Mouse (Mus musculus) cerebellum, postnatal 4 days (tissue): ENCODE measurements around the gene Satb1.

Experiments
- DNase-seq, 2 experiments: peaks; one replicate each; pipeline ENCODE4 v3.0.0; 2022; ENCODE audit warnings: low spot score in 2 of 2, mixed read lengths in 1 of 2

Gene Satb1

GRCm38 (mm10) chr17:51826461-51826860 lies 6.6 kb downstream of the Satb1 start:
- DNase-seq, result no peak

DNA sequence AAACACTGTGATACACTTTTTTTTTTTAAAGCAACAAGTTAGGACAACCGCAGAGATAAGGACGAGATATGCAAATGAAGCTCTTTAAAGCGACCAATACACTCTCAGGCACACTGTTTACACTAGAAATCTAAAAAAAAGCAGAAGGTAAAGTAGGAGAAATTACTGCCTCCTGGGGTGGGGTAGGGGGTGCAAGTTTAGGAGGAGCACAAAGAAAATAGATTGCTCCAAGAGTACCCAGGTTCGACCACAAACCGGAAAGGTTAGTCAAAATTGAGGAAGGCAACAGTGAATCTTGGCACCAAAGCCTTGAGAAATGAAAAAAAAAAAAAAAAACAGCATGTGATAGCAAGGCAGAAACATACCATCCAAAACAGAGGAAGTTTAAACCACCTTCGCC lies 18.8 kb downstream of the Satb1 start:
- no peak for DNase-seq

- no peak for DNase-seq
These were observed 19.3 kb downstream of the Satb1 start for GRCm38 (mm10) chr17:51813784-51814120.

DNA sequence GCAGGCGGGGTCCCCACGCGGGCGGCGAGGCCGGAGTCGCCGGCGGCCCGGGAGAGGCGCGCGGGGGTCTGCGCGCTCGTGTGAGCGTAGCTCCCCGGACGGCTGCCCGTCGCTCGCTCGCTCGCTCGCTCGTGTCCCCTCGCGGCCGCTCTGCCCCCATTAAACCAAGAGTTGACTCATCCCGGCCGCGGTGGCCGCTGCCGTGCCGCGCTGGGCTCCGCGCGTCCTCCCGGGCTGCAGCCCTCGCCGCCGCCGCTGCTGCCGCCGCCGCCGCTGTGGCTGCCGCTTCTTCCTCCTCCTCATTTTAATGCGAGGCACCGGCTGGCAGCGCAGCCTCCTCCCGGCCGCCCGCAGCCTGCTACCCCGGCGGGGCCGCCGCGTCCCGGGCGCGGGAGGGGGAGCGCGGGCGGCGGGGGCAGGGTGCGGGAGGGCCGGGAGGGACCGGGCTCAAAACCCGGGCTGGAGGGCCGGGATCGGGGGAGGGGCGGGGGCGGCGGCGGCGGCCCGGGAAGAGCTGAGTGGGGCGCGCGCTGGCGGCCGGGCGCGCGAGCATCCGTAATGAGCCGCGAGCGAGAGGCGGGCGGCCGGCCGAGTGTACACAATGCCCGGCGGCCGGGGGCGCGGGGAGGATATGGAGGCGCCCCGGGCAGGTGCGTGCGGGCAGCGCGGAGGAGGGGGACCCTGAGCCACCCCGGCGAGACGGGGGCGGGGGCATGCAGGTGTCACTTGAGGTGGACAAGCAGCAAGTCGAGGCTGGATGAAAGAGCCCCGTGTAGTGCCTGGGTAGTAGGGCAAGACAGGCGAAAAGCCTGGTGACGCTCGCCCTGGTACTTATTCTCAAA lies 19.9 kb downstream of the Satb1 start:
- peak in 1 of 2 experiments; percentile 68 for DNase-seq

DNA sequence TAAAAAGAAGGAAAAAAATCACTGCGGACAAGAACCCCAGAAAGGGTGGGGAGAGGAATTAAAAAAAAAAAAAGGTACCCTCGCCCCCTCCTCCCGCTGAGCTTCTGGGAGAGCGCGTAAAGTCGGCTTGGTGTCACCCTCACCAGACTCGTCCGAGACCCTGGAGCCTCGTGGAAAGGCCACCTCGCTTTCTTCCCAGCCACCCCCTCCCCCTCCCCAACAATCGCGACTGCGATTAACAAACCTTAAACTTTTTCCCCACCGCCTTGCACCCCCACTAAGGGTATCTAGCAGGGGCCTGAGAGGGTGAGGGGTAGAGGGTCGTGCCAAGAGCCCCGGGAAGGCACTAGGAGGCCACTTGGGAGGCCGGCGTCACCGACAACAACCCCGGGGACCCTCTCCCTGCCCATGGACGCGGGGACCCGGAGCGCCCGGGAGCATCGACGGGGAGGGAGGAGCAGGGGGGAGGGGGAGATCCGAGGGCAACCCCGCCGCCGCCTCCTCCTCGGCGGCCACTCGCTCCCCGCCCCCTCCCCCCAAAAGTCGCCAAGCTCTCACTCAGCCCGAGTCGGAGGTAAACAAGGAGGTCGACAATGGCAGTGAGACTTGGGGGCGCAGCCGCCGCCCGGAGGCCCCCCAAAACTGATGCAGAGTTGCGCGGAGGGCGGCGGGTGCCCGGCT lies 20.7 kb downstream of the Satb1 start:
- peak in 1 of 2 experiments; percentile 63 for DNase-seq

GRCm38 (mm10) chr17:51811911-51812260 lies 21.2 kb downstream of the Satb1 start:
- no peak for DNase-seq

DNA sequence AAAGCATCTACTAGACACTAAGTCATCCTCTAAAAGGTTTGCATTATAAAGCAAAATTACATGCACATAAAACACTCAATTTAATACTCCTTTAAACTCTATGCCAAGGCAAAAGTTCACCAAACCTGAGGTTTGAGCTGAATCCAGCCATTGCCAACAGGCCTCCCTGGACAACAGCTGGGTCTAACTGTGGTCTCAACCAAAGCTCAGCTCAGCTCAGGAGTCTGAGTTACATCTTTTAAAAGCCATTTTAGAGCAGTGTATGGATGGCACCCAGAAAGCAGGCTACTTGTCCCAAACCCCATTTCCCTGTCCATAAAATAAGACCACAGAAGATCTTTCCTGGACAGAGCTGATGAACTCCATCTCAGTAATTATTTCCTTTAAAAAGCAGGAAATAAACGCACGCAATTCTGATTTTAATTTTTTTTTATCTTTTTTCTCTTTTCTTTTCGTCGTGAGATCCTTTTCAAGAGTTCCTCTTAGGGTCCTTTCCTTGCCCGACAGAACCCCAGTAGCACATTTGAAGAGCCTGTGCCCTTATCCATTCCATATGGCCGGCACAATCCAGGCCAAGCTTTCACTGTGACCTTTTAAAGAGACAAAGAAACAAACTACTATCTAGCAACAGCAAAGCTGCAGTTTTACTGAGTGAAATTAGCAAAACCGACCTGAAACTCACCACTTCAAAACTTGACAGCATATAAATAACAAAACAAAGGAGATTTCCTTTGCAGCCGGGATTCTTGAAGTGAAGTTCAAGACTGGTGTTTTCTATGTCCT lies 21.8 kb downstream of the Satb1 start:
- DNase-seq, result peak in 1 of 2 experiments; percentile 38

DNA sequence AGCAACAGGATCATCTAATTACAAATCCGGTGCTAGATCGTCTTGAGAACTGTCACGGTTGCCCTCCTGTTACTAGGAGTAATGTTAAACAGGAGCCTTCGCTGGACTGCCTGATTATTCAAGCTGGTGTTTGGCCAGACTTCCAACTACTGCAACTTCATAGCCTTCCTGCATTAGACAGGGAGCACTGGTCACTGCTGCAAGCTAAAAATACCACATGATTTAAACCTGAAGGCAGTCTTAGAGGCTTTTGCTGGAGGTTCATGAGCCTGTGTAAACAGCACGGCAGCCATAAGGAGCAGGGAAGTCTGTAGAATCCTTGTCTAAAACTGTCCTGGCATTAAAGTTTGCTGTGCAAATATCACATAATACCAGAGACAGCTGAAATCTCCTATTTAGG lies 25.7 kb downstream of the Satb1 start:
- no peak for DNase-seq

- no peak for DNase-seq
These were observed 26.7 kb downstream of the Satb1 start for GRCm38 (mm10) chr17:51806124-51806960.

GRCm38 (mm10) chr17:51800208-51800607 lies 32.9 kb downstream of the Satb1 start:
- DNase-seq, result no peak

GRCm38 (mm10) chr17:51796459-51796858 lies 36.6 kb downstream of the Satb1 start:
- DNase-seq, result no peak

DNA sequence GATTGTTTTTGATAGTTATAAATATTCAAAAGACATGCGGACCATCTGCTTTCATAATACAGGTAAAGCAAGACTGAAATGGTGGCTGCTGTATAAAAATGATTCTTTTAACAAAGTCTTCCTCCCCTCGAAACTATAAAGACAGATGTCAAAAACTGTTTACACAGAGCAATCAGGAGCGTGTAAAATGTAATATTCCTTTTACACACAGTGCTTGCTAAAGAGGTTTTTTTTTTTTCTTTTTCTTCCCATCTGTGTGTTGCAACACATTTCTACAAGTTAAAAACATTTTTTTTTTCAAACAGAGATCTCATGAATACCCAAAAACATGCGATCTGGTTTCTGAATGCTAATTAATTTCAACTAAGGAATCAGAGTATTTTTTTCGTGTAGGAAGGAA lies 41.9 kb downstream of the Satb1 start:
- no peak for DNase-seq

GRCm38 (mm10) chr17:51790387-51791060 lies 42.6 kb downstream of the Satb1 start:
- DNase-seq, result no peak

GRCm38 (mm10) chr17:51789777-51790176 lies 43.3 kb downstream of the Satb1 start:
- DNase-seq, result no peak

DNA sequence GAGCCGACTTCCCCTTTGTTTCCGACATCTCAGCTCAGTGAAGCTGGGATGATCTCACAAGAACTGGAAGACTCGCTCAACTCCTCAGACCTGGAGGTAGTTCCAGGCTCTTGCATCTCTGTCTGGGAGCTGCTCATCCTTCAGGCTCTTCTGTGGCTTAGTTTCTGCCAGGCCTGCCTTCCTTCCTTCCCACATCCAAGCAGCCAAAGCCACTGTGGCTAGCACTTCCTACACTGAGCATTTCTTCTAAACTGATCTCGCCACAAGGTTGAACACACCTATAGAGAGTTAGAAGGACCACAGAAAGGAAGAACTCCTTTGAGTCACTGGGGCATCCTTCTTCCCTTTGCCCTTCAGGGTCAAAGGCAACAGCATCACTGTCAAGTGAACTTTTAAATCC lies 44.0 kb downstream of the Satb1 start:
- DNase-seq, result no peak

DNA sequence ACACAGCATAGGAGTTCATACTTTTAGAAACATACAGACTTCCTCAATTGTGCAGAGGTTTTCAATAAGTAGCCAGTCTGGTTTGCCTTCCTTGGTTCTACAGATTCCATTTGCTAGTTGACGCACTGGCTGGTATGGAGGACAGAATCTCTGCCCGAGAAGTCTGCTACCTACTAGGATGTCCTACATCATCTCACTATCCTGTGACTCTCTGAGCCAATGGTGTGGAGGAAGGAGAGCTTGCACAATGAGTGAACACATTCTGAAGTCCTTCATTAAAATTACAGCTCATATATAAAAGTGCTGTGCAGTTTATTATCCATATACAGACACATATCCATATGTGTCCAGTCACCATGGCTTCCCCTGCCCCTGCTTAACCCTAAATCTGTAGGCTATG lies 45.1 kb downstream of the Satb1 start:
- DNase-seq, result no peak

DNA sequence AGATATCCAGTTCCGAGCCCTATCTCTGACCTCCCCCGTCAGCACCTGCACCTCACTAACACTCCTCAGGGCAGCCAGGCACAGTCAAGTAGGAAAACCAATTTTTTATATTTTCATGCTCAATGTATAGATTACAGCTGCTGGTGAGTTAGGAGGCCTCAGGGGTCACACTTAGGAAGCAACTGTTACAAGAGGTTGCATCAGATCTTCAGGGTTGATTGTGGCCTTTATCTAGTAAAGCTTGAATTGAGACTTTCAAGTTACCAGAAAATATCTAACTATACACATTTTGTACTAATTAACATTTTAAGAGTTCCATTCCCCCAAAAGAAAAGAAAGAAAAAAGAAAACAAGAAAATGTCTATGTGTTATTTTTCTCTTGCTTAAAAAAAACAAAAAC lies 47.0 kb downstream of the Satb1 start:
- no peak for DNase-seq

DNA sequence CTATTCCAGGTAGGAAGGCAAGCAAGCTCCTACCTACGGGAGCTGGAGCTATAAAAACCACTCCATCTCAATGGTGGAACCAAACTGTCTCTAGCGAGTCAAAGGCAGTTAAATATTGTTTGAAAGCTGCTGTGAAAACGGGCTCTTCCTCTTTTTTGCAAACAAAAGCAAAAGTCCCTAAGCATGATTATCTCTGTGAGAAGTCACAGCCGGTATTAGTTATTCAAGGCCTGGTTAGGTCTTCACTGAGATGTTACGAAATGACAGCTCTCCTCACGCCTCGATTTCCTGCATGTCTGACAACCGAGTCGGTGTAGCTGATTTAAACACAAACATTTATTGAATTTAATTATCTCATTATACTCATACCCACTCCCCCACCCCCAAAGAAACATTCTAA lies 48.2 kb downstream of the Satb1 start:
- DNase-seq, result no peak

- no peak for DNase-seq
These were observed 49.4 kb downstream of the Satb1 start for GRCm38 (mm10) chr17:51783591-51784279.

- DNase-seq, result no peak
These were observed 53.1 kb downstream of the Satb1 start for GRCm38 (mm10) chr17:51780036-51780435.

DNA sequence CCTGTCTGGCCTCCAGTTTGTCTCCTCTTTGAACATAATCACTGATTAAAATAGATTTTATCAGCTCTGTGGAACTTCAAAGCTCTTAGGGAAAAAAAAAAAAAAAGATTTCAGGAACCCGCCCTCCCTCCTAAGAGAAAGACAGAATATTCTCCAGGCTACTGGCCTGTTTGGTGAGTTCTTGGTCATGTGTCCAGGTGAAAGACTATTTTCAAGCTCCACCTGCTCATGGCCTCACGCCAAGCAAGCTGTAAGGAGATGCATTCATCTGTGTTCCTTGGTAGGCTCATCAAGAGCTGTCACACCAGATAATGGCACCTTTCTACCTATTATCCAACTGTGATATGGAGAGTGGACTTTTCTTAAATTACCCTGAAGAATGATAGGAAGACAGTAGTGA lies 54.1 kb downstream of the Satb1 start:
- no peak for DNase-seq
